Mouse (Mus musculus) intestine, embryonic 16.5 days (tissue): ENCODE data around the gene Gpatch11. TPM values are rescaled to one million over a fixed set of nuclear protein-coding genes. Genes with fewer than 3 reads are reported as not detected.

Experiments
- ATAC-seq: fragments of 200-750 bp; cut with Nextera tagmentation; 2 replicates; pipeline ENCODE4 v1.8.0; 2017; ENCODE audit warnings: moderate TSS enrichment, moderate library complexity
- H3K27ac ChIP-seq: fragments of 300-500 bp; sonication (generic); 2 replicates; pipeline ENCODE4 v1.5.1; 2014; ENCODE audit warnings: mild to moderate bottlenecking, low read length
- H3K27me3 ChIP-seq: fragments of 300-500 bp; sonication (generic); replicated peaks from 2 replicates; pipeline ENCODE4 v1.6.1; 2014; ENCODE audit warnings: low read length, control low read depth, mixed read lengths; ENCODE audit not compliant: control insufficient read depth, insufficient read depth
- H3K36me3 ChIP-seq: fragments of 300-500 bp; sonication (generic); 2 replicates; pipeline ENCODE4 v1.6.1; 2014; ENCODE audit warnings: low read length, control low read depth; ENCODE audit not compliant: control insufficient read depth, insufficient read depth
- H3K4me1 ChIP-seq: fragments of 300-500 bp; sonication (generic); 2 replicates; pipeline ENCODE4 v1.6.1; 2014; ENCODE audit warnings: low read length, control low read depth, mixed read lengths; ENCODE audit not compliant: control insufficient read depth, insufficient read depth
- H3K4me2 ChIP-seq: fragments of 300-500 bp; sonication (generic); 2 replicates; pipeline ENCODE4 v1.6.1; 2014; ENCODE audit warnings: low read depth, low read length, control low read depth
- H3K4me3 ChIP-seq: fragments of 300-500 bp; sonication (generic); 2 replicates; pipeline ENCODE4 v1.5.1; 2014; ENCODE audit warnings: mild to moderate bottlenecking, low read length
- H3K9ac ChIP-seq: fragments of 300-500 bp; sonication (generic); 2 replicates; pipeline ENCODE4 v1.6.1; 2014; ENCODE audit warnings: low read depth, low read length
- H3K9me3 ChIP-seq: fragments of 300-500 bp; sonication (generic); 2 replicates; pipeline ENCODE4 v1.6.1; 2016; ENCODE audit warnings: low read length, control low read depth; ENCODE audit not compliant: control insufficient read depth
- WGBS: fragments of 180-500 bp; shearing (Covaris S2); extraction: QIAGEN DNeasy Blood & Tissue Kit; methylation state at CpG from one replicate; pipeline ENCODE4 v1.1.7; 2014; 5-methylcytosine and 5-hydroxymethylcytosine counted together
- polyA plus RNA-seq: library from polyadenylated mRNA; unstranded; fragments of >200 nt; fragmentation: Nextera tagmentation; extraction: Ambion mirVana; gene quantifications from 2 replicates; pipeline ENCODE4 v1.2.1, GENCODE M21; 2015

Gene Gpatch11
- polyA plus RNA-seq, 1 experiment from 2014 or later: 47.1 TPM

- ATAC-seq: no peak
These were observed 53.2 kb downstream of the Gpatch11 start for GRCm38 (mm10) chr17:78888554-78888953.

GRCm38 (mm10) chr17:78889184-78889583 is 53.8 kb downstream of the Gpatch11 start:
- no peak overlapping the region for H3K4me3 ChIP-seq
- no peak overlapping the region for H3K9ac ChIP-seq
- H3K4me2 ChIP-seq: no peak overlapping the region
- no peak for ATAC-seq
- H3K4me1 ChIP-seq: no peaks in the 10 kb centered on the region
- H3K36me3 ChIP-seq: no peaks in the 10 kb centered on the region
- WGBS: 44% methylated on average over 3 of the region's 3 CpGs
- no peaks in the 10 kb centered on the region for H3K9me3 ChIP-seq
- H3K27me3 ChIP-seq: no peaks in the 10 kb centered on the region
- H3K27ac ChIP-seq: no peak overlapping the region

More at GRCm38 (mm10) chr17:78888554-78888953, 53.2 kb downstream of the Gpatch11 start:
- Histone ChIP-seq H3K4me2 (no peak overlapping the region), H3K27ac (no peak overlapping the region), H3K36me3 (no peaks in the 10 kb centered on the region), H3K4me3 (no peak overlapping the region), H3K27me3 (no peaks in the 10 kb centered on the region), H3K4me1 (no peaks in the 10 kb centered on the region), H3K9me3 (no peaks in the 10 kb centered on the region), H3K9ac (no peak overlapping the region)
- WGBS: 82% methylated on average over 4 of the region's 4 CpGs

GRCm38 (mm10) chr17:78891020-78891419 is 55.7 kb downstream of the Gpatch11 start:
- H3K27me3 ChIP-seq: no peaks in the 10 kb centered on the region
- H3K9me3 ChIP-seq: no peaks in the 10 kb centered on the region
- H3K4me3 ChIP-seq: no peak overlapping the region
- H3K36me3 ChIP-seq: no peaks in the 10 kb centered on the region
- WGBS: 87% methylated on average over 9 of the region's 9 CpGs
- H3K4me2 ChIP-seq: no peak overlapping the region
- H3K27ac ChIP-seq: no peak overlapping the region
- no peaks in the 10 kb centered on the region for H3K4me1 ChIP-seq
- no peak overlapping the region for H3K9ac ChIP-seq
- no peak for ATAC-seq

- Histone ChIP-seq H3K27me3 (no peaks in the 10 kb centered on the region), H3K36me3 (no peaks in the 10 kb centered on the region), H3K4me2 (no peak overlapping the region), H3K4me3 (no peak overlapping the region), H3K9ac (no peak overlapping the region), H3K27ac (no peak overlapping the region), H3K4me1 (no peaks in the 10 kb centered on the region), H3K9me3 (no peaks in the 10 kb centered on the region)
- no peak for ATAC-seq
- WGBS: 79% methylated on average over 7 of the region's 7 CpGs
These were observed 59.6 kb downstream of the Gpatch11 start for GRCm38 (mm10) chr17:78894991-78895390.

- Histone ChIP-seq H3K27ac (no peak overlapping the region), H3K9me3 (no peaks in the 10 kb centered on the region), H3K36me3 (no peaks in the 10 kb centered on the region), H3K4me3 (0 out of 2 replicates have a peak overlapping the region, but pooled peaks have one; percentile 7), H3K4me2 (peak overlapping the region; percentile 21; the same call in 1 of the 2 replicates), H3K27me3 (no peaks in the 10 kb centered on the region), H3K9ac (no peak overlapping the region), H3K4me1 (no peaks in the 10 kb centered on the region)
- peak; percentile 52 for ATAC-seq
- 21% methylated on average over 8 of the region's 8 CpGs for WGBS
These were observed 60.0 kb downstream of the Gpatch11 start for GRCm38 (mm10) chr17:78895394-78895793.

Other genes starting within 250 kb of the Gpatch11 start
- gene Strn, start 98.4 kb upstream of the Gpatch11 start, polyA plus RNA-seq: 4.7 and 5.3 TPM in 2 replicates
- gene Heatr5b, start 203 bp upstream of the Gpatch11 start, polyA plus RNA-seq: 9.6 and 12.1 TPM in 2 replicates
- 11.0 and 14.5 TPM in 2 replicates for gene Eif2ak2, start 47.0 kb downstream of the Gpatch11 start, polyA plus RNA-seq
- 0.12 and 0.18 TPM in 2 replicates for gene Sult6b1, start 71.4 kb downstream of the Gpatch11 start, polyA plus RNA-seq
- gene Cebpzos, start 80.9 kb downstream of the Gpatch11 start, polyA plus RNA-seq: 120 and 124 TPM in 2 replicates
- gene Cebpz, start 101.5 kb downstream of the Gpatch11 start, polyA plus RNA-seq: 38.9 and 41.7 TPM in 2 replicates
- 46.7 and 50.1 TPM in 2 replicates for gene Ndufaf7, start 101.6 kb downstream of the Gpatch11 start, polyA plus RNA-seq
- gene Prkd3, start 185.2 kb downstream of the Gpatch11 start, polyA plus RNA-seq: 21.1 and 21.9 TPM in 2 replicates
- gene Qpct, start 216.3 kb downstream of the Gpatch11 start, polyA plus RNA-seq: 11.6 and 13.3 TPM in 2 replicates